Mouse (Mus musculus) kidney, adult 18-20 months (tissue): ENCODE results near the gene Eif3m.

ENCODE experiments used
- DNase-seq: peaks from one replicate; pipeline ENCODE4 v3.0.0; 2021

The Eif3m gene

DNA sequence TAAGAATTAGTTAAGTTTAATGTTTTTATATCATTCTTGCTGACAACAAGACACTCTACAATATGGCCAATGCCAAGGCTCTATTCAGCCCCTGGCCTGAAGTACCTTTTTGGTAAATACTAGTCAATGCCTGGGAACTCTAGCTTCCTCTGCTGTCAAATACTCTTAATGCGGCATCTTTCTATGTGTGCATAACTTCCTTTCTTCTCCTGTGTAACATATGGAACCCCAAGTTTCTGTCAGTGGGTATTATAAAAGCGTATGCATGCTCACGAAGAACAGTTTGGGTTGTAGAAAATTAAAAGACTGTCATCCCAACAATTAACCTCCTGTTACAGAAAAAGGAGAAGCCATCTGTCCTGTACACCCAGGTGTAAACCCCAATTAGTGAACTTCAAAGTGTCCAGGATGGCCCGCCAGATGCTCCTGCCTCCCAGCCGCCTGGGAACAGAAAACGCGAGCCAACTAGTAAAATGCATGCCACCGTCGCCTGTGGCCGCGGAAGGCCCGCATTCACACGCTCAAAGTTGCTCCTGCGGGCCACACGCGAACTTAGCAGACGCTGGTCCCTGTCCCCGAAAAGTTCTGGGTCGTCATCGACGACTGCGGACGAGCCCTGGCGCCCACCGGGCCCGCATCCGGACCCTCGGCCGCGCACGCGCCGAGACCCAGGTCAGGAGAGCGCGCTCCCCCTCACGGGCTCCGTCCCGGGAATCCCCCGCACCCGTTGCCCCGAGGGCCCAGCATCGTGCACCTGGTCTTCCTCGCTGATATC is 501 bp downstream of the Eif3m start:
- DNase-seq: no peak

DNA sequence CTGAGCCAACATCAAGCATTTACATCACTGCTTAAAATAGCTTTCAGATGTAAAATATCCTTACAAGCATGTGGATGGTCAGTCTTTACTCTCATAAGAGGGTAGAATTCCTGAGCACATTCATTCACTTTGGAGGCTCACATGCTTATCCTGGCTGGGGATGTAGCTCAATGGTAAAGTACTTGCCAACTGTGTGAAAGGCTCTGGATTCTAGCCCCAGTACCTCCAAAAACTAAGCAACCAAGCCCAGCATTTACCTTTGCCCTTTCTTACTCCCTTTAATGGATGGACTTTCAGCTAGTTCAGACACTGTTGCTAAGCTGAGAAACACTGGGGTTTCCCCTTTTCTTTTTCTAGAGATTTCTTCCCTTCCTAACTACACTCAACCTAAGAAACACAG is 9.6 kb downstream of the Eif3m start:
- DNase-seq: no peak

GRCm38 (mm10) chr2:104996201-104996600 is 20.7 kb downstream of the Eif3m start:
- DNase-seq: no peak

DNA sequence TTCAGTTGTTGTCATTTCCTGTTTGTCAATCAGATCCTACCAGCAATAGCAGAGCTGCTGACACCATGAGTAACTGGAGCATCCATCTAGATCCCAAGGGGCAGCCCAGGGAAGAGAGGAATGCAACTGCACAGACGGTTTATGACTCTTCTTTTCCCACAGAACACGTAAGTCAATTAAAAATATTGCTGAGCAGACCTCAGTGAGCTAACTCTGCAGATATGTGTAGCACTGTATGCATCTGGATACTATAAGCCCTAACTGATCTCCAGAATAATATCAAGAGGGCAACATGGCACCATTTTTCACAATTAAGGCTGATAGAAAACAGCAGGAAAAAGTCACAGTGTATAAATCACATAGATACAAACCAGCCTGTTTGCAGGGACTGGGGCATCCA is 22.4 kb downstream of the Eif3m start:
- DNase-seq: no peak

GRCm38 (mm10) chr2:104988974-104989373 is 27.9 kb downstream of the Eif3m start:
- DNase-seq: no peak

- no peak for DNase-seq
Observed at GRCm38 (mm10) chr2:104985796-104986195, 31.1 kb downstream of the Eif3m start.

GRCm38 (mm10) chr2:104981712-104982111 is 35.2 kb downstream of the Eif3m start:
- no peak for DNase-seq

DNA sequence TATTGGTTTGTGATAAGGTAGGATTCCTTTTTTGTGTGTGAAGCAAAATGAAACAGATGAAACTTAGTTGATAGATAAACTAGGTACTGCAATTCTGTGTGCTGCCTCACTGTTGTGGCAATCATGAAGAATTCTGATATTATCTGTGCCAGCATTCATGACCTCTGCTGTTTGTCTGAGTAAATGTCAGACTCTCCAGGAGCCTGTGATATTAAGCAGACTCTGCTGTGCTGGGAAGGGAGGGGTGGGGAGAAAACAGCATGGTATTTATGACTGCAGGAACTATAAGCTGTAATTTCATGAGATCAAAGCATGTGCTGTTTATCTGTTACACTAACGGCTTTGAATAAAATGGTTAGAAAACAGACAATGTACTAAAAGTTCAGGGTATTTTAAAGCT is 52.4 kb downstream of the Eif3m start:
- DNase-seq: no peak
